Mouse (Mus musculus) liver, adult (tissue): ENCODE measurements at regions not wholly inside any gene's neighbourhood (a gene's known extent, or its start where the extent isn't known, plus 50 kb on each side); places are given as distances from the start of the nearest gene placed in this dataset.

Source experiments
- GATA4 ChIP-seq: IDR thresholded peaks from 2 replicates; pipeline ENCODE4 v1.6.1; 2014; ENCODE audit warnings: mild to moderate bottlenecking, low read length; ENCODE audit not compliant: insufficient replicate concordance

DNA sequence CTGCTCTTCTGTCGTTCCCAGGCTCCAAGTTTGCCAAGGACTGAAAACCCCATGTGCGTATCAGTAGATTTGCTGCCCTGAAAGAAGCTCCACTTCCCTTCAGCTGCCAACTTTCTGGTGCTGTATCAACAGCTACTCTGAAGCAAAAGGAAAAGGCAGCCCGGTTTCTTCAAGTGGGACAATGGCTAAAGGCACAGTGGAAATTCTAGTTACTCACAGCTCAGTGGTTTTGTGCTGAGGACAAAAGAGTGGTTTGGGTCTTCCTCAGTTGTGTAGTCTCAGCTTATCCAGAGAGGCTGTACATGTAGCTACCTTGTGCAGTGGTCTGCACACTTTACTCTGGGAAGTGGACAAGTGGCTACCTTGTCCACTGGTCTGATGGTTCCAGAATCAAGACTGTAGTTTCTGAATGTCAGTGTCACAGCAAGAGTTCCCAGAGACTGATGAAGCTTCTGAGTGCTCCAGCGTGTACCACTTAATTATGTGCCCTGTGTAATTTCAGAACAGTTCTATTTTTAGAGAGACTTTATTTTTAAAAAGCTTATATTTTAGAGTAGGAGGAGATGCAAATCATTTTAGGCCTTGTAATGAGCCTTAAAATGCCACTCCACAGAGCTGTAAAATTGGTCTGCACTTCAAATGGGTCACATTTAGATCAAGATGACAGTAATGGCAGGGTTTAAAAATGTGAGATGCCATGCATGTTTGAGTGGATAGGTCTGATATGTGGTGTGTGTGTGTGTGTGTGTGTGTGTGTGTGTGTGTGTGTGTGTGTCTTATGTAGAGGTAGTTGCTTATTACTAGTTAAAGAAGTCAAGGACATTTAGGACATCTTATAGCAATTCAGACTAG is 52.4 kb upstream of the Plppr4 start:
- TF ChIP-seq GATA4 = no peak
